Mouse (Mus musculus): ENCODE measurements around the gene Lclat1.

Gene Lclat1

GRCm38 (mm10) chr17:73087045-73087910, 20.5 kb upstream of the Lclat1 start:
- no peak for DNase-seq (ENCODE audit: low read depth, low spot score)

DNA sequence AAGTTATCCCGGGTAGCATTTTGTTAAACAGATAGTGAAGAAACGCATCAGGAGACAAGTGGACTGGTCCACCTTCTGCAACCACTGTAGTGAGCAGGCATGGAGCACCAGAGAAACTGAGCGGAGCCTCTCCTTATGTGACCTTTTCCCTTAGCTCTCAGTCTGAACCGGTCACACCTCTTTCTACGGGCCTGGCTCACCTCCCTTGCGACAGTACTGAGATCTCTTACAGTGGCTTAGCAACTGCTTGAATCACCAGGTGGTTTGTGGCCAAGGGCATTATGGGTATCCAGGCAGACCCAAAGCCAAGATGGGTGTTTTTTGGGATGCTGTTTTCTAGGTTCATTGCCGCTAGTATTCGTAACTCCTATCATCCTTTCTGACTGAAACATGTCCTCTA, 16.4 kb upstream of the Lclat1 start:
- no peak for DNase-seq (ENCODE audit: low read depth, low spot score)

- no peak for DNase-seq (ENCODE audit: low read depth, low spot score)
These were observed 15.4 kb upstream of the Lclat1 start for GRCm38 (mm10) chr17:73092103-73093097.

GRCm38 (mm10) chr17:73095070-73095469, 12.7 kb upstream of the Lclat1 start:
- DNase-seq (ENCODE audit: low read depth, low spot score): no peak

DNA sequence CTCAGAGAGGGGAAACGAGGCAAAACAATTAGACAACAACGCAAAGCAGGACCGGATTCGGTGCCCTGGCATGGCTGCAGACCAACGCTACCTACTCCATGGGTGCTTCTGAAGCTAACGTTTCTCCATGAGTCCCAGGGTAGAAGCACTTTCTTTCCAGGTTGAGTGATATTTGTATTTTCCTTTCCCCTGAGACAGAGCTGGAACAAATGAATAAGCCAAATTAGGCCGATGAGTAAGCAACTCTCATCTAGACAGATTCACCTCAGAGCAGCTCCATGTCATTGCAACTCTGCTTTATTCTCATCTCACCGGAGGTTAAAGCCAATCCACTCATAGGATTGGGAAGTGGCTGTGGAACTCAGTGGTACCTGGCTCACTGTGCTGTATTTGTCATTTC, 12.2 kb upstream of the Lclat1 start:
- DNase-seq (ENCODE audit: low read depth, low spot score): no peak

- peak; percentile 64 for DNase-seq (ENCODE audit: low read depth, low spot score)
These were observed 11.3 kb upstream of the Lclat1 start for GRCm38 (mm10) chr17:73096484-73096883.

GRCm38 (mm10) chr17:73098636-73099035, 9.1 kb upstream of the Lclat1 start:
- DNase-seq (ENCODE audit: low read depth, low spot score): no peak

GRCm38 (mm10) chr17:73100396-73100795, 7.4 kb upstream of the Lclat1 start:
- no peak for DNase-seq (ENCODE audit: low read depth, low spot score)

- no peak for DNase-seq (ENCODE audit: low read depth, low spot score)
These were observed 5.2 kb upstream of the Lclat1 start for GRCm38 (mm10) chr17:73102538-73102937.

GRCm38 (mm10) chr17:73108170-73108887, 544 bp downstream of the Lclat1 start:
- DNase-seq (ENCODE audit: low read depth, low spot score): no peak

DNA sequence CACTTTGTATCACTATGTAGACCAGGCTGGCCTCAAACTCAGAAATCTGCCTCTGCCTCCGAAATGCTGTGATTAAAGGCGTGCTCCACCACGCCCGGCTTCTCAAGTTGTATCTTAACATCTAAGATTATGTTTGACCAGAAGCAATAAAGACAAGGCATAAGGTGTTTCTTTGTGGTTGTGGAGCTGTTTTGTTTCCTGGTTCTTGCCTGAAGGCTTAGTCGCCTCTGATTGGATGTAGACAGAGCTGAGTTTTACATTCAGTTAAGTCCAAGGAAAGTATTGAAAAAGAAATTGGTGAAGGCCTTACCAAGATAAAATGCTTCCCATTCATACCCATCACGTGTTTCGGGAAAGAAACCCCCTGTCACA, 1.1 kb downstream of the Lclat1 start:
- no peak for DNase-seq (ENCODE audit: low read depth, low spot score)

- no peak for DNase-seq (ENCODE audit: low read depth, low spot score)
These were observed 4.3 kb downstream of the Lclat1 start for GRCm38 (mm10) chr17:73112128-73112527.

DNA sequence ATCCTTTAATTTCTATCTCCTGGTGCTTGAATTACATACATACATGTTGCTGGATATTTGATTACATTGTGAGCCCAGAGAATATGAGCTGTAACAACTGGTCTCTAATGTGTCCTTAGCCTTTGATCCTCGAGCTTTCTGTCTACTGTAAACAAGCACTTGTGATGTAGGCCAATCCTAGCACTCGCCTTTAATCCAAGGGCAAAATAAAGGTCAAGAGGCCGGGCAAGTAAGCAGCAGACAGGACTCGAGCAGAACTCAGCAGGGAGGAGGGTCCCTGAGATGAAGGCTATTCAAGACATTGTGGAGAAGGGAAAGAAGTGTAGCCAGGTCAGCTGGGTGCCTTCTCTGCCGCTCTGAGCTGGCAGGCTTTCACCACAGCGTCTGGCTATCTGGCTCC, 4.8 kb downstream of the Lclat1 start:
- DNase-seq (ENCODE audit: low read depth, low spot score): no peak

DNA sequence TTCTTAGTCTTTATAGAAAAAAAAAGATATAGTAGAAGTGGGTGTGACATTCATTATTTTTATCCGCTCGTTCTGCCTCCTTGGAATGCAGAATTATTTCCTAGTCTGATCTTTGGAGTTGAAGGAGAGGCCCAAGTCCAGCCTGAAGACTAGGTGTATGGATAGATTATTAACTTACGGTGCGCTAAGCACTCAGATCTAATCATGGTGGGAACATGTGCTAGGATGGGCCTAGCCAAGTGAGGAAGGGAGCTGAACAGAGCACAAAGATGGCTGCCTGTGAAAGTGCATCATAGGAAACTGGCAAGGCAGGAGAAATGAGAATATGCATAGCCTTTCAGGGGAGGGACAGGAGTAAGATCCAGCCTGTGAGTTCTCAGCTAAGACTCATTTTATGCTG, 5.4 kb downstream of the Lclat1 start:
- DNase-seq (ENCODE audit: low read depth, low spot score): no peak

- no peak for DNase-seq (ENCODE audit: low read depth, low spot score)
These were observed 10.3 kb downstream of the Lclat1 start for GRCm38 (mm10) chr17:73118134-73118533.

DNA sequence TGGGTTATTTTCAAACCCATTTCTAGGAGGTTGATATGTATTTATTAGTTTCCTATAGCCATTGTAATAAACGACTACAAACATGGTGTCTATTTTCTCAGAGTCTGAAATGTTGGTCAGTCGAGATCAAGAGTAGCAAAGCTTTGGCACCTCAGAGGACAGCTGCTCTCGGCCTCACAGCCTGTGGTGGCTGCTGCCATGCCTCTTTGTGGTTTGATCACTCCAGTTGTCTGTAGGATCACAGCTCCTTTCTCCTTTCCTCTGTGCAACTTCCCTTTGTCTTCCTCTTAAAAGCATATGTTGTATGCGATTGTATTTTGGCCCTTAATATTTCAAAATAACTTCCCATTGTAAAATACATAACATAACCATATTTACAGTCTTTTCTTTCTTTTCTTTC, 10.9 kb downstream of the Lclat1 start:
- DNase-seq (ENCODE audit: low read depth, low spot score): no peak

DNA sequence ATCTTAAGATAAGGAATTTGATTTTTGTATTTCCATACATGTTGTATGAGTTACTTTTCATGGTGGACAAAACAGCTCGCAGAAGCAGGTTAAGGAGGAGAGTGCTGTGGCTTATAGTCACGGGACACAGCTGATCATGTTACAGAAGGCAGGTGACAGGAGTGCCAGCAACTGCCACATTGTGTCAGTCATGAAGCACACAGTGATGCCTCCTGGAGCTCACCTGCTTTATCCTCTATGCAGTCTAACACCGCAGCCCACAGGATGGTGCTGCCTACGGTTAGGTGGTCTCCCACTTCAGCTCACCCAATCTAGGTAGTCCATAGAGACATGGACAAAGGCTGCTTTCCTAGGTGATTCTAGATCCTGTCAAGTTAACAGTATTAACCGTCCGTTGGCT, 11.4 kb downstream of the Lclat1 start:
- DNase-seq (ENCODE audit: low read depth, low spot score): no peak

GRCm38 (mm10) chr17:73120545-73120944, 12.8 kb downstream of the Lclat1 start:
- DNase-seq (ENCODE audit: low read depth, low spot score): no peak

DNA sequence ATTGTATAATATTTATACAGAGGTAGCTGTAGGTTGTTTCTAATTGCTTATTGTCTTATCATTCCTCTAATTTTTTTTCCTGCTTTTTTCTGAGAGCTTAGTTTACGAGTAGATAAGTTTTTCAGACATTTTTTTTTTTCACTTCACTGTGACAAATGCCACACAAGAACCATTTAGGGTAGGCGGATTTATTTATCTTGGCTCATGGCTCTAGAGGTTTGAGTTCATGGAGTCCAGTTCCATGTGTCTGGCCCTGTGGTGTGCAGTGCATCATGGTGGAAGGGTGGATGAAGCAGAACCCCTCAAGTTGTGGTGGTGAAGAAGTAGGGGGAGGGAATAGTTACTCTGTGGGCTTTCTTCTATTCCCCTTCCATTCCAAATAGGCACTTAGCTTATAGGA, 13.9 kb downstream of the Lclat1 start:
- DNase-seq (ENCODE audit: low read depth, low spot score): no peak

DNA sequence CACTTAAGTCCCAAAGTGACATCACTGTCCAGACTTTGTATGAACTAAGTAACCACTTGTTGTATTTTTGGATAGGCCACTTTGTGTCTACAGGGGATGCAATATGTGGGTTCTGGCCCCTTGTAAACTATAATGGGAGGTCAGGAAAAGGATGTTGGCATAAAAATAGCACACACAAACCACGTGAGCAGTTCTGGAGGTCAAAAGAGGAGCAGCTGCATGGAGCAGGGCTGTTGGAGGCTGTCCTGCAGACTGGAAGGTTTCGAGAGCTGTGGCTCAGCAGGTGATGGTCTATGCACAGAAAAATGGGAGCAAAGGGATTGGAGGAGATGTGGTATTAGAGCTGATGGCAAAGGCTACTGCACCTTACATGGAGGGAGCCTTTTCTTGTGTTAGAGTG, 18.6 kb downstream of the Lclat1 start:
- no peak for DNase-seq (ENCODE audit: low read depth, low spot score)

GRCm38 (mm10) chr17:73126903-73127302, 19.1 kb downstream of the Lclat1 start:
- DNase-seq (ENCODE audit: low read depth, low spot score): no peak

Data from brain, adult 2 months (tissue).